Mouse (Mus musculus): Measurements from ENCODE around the gene Phb. TPM values are rescaled to one million over a fixed set of nuclear protein-coding genes. Genes with fewer than 3 reads are reported as not detected.

Phb gene
- total and polyA plus RNA-seq, 3 experiments, result 281 to 383 (median 358) TPM

GRCm38 (mm10) chr11:95709534-95710040, 42.8 kb downstream of the Phb start:
- H3K9ac ChIP-seq (ENCODE audit: low read depth, low read length), result no peak overlapping the region
- no peaks in the 10 kb centered on the region for H3K36me3 ChIP-seq (ENCODE audit: control insufficient read depth, insufficient read depth, low read length)
- H3K27me3 ChIP-seq (ENCODE audit: control insufficient read depth, insufficient read depth, low read length), result no peaks in the 10 kb centered on the region
- H3K27ac ChIP-seq, result no peak overlapping the region
- no peak for DNase-seq
- H3K79me2 ChIP-seq (replicated peaks; ENCODE audit: control insufficient read depth, insufficient read depth, low read length), result no peaks in the 10 kb centered on the region
- peaks cover 3% of the 10 kb centered on the region for H3K4me1 ChIP-seq (ENCODE audit: control insufficient read depth, insufficient read depth, low read length)
- intact Hi-C loops (cut with DNase I), result loop anchor here (2.0 kb wide), 1 partner anchor 21 kb away; no protein-coding TSS in a partner anchor
- WGBS, result 86% methylated on average over 6 of the region's 6 CpGs
- TF ChIP-seq EP300 (IDR thresholded peaks at IDR 0.05; ENCODE audit: insufficient read depth, low read depth, low read length) (no peak), POLR2A (IDR thresholded peaks at IDR 0.05; ENCODE audit: insufficient read depth, low read depth, low read length) (no peak), CTCF (IDR thresholded peaks at IDR 0.05) (no peak)
- no peak overlapping the region for H3K4me3 ChIP-seq

DNA sequence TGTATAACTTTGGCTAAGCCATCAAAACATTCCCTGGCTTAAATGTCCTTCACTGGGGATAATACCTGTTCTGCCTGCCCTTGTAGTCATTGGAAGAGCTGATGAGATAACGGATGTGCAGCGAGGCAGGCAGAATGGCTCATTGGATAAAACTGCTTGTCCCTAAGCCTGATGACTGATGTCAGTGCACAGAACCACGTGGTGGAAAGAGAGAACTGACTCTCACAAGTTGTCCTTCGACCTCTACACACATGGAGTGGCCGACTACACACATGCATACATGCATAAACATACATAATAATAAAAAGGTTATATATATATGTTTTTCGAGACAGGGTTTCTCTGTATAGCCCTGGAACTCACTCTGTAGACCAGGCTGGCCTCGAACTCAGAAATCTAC, 43.7 kb downstream of the Phb start:
- Histone ChIP-seq H3K79me2 (replicated peaks; ENCODE audit: control insufficient read depth, insufficient read depth, low read length) (no peaks in the 10 kb centered on the region), H3K9ac (ENCODE audit: low read depth, low read length) (no peak overlapping the region), H3K27ac (no peak overlapping the region), H3K36me3 (ENCODE audit: control insufficient read depth, insufficient read depth, low read length) (no peaks in the 10 kb centered on the region), H3K27me3 (ENCODE audit: control insufficient read depth, insufficient read depth, low read length) (no peaks in the 10 kb centered on the region), H3K4me3 (no peak overlapping the region), H3K4me1 (ENCODE audit: control insufficient read depth, insufficient read depth, low read length) (peaks cover 3% of the 10 kb centered on the region)
- DNase-seq, result no peak
- intact Hi-C loops (cut with DNase I), result loop anchor here (2.0 kb wide), 1 partner anchor 22 kb away; no protein-coding TSS in a partner anchor
- 81% methylated on average over 7 of the region's 7 CpGs for WGBS
- TF ChIP-seq CTCF (IDR thresholded peaks at IDR 0.05) (no peak), POLR2A (IDR thresholded peaks at IDR 0.05; ENCODE audit: insufficient read depth, low read depth, low read length) (no peak), EP300 (IDR thresholded peaks at IDR 0.05; ENCODE audit: insufficient read depth, low read depth, low read length) (no peak)

- Histone ChIP-seq H3K4me3 (peak overlapping the region; percentile 71), H3K9ac (ENCODE audit: low read depth, low read length) (peak overlapping the region; percentile 22), H3K27me3 (ENCODE audit: control insufficient read depth, insufficient read depth, low read length) (no peaks in the 10 kb centered on the region), H3K36me3 (ENCODE audit: control insufficient read depth, insufficient read depth, low read length) (no peaks in the 10 kb centered on the region), H3K4me1 (ENCODE audit: control insufficient read depth, insufficient read depth, low read length) (peaks cover 6% of the 10 kb centered on the region), H3K79me2 (replicated peaks; ENCODE audit: control insufficient read depth, insufficient read depth, low read length) (peaks cover 2% of the 10 kb centered on the region; the same call in 1 of the 2 replicates), H3K27ac (peak overlapping the region; percentile 85)
- DNase-seq, result peak; percentile 39 to 58
- TF ChIP-seq CTCF (IDR thresholded peaks at IDR 0.05), result no peak
- no peak for TF ChIP-seq POLR2A (IDR thresholded peaks at IDR 0.05; ENCODE audit: insufficient read depth, low read depth, low read length)
- TF ChIP-seq EP300 (IDR thresholded peaks at IDR 0.05; ENCODE audit: insufficient read depth, low read depth, low read length), result no peak
- WGBS, result 12% methylated on average over 12 of the region's 12 CpGs
- intact Hi-C loops (cut with DNase I), result no loop called here
Observed at GRCm38 (mm10) chr11:95712085-95712562, 45.4 kb downstream of the Phb start.

DNA sequence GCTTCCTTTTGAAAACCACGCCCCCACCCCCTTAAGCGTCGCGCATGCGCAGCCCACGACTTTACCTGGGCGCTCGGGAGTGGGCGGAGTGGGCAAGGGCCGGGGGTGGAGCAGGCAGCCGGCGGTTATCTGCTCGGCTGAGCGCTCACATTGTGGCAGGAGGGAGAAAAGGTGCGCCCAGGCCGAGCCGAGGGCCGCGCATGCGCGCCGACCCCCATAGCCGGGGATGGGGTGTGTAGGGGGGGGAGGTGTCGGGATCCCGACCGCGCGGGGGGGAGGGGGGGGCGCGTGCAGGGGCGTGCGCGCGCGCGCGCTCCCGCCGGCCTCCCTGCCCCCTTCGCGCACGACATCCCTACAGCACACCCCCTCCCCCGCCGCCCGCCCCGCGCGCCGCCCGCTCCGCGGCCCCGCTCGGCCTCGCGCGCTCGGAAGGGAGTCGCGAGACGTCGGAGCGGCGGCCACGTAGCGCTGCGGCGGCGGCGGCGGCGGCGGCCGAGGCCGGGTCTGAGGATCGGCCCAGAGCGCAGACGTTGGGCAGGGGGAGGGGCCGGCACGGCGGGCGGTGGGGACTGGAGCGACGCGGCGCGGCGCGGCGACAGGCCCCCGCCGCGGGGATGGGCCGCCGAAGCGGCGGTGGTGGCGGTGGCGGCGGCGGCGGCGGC, 45.9 kb downstream of the Phb start, which contains the start of gene Zfp652:
TSS of gene Zfp652 (plus strand) at position 111 of the 662 bp plus-strand sequence.
- Histone ChIP-seq H3K9ac (ENCODE audit: low read depth, low read length) (peak within 1 kb of the TSS; percentile 92), H3K4me3 (peak within 1 kb of the TSS; percentile 71), H3K27me3 (ENCODE audit: control insufficient read depth, insufficient read depth, low read length) (no peaks in the 10 kb centered on the region), H3K36me3 (ENCODE audit: control insufficient read depth, insufficient read depth, low read length) (no peaks in the 10 kb centered on the region), H3K79me2 (replicated peaks; ENCODE audit: control insufficient read depth, insufficient read depth, low read length) (peaks cover 2% of the 10 kb centered on the region; the same call in 1 of the 2 replicates), H3K27ac (peak within 1 kb of the TSS; percentile 85), H3K4me1 (ENCODE audit: control insufficient read depth, insufficient read depth, low read length) (peaks cover 6% of the 10 kb centered on the region)
- intact Hi-C loops (cut with DNase I), result no loop called here
- TF ChIP-seq POLR2A (IDR thresholded peaks at IDR 0.05; ENCODE audit: insufficient read depth, low read depth, low read length), result peak; percentile 19; the same call in 1 of the 2 replicates
- no peak for TF ChIP-seq EP300 (IDR thresholded peaks at IDR 0.05; ENCODE audit: insufficient read depth, low read depth, low read length)
- WGBS, result under 1% methylated on average over 67 of the region's 103 CpGs
- peak; percentile 88 to 92 for DNase-seq

DNA sequence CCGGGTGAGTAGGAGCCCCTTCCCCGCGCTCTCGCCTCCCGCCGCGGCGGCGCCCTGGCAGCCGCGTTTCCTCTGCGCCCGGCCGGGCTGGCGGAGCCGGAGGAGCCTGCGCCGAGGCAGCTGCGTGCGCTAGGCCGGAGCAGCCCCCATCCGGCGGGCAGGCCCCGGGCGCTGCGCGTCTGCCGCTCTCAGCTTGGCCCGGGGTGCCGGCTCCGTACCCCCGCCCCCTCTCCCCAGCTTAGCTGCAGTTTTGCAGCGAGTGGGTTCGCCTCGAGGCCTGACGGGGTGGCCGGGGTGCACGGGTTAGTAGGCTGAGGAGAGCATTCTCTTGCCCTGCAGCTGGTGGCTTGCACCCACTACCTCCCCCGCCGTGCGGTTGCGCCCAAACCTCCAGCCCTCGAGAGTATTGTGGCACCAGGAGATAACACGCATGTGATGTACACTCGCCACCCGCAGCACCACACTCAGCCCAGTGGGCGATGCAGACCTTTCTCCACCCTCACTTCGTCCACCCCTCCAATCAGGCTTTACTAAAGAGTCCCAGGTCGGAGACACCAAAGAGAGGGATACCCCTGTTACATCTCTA, 46.6 kb downstream of the Phb start:
- under 1% methylated on average over 46 of the region's 49 CpGs for WGBS
- no peak for TF ChIP-seq POLR2A (IDR thresholded peaks at IDR 0.05; ENCODE audit: insufficient read depth, low read depth, low read length)
- TF ChIP-seq CTCF (IDR thresholded peaks at IDR 0.05), result no peak
- no peak for TF ChIP-seq EP300 (IDR thresholded peaks at IDR 0.05; ENCODE audit: insufficient read depth, low read depth, low read length)
- H3K79me2 ChIP-seq (replicated peaks; ENCODE audit: control insufficient read depth, insufficient read depth, low read length), result peaks cover 2% of the 10 kb centered on the region; the same call in 1 of the 2 replicates
- peak; percentile 77 to 79 for DNase-seq
- intact Hi-C loops (cut with DNase I), result no loop called here
- peaks cover 6% of the 10 kb centered on the region for H3K4me1 ChIP-seq (ENCODE audit: control insufficient read depth, insufficient read depth, low read length)
- no peaks in the 10 kb centered on the region for H3K36me3 ChIP-seq (ENCODE audit: control insufficient read depth, insufficient read depth, low read length)
- peak overlapping the region; percentile 92 for H3K9ac ChIP-seq (ENCODE audit: low read depth, low read length)
- peak overlapping the region; percentile 71 for H3K4me3 ChIP-seq
- H3K27me3 ChIP-seq (ENCODE audit: control insufficient read depth, insufficient read depth, low read length), result no peaks in the 10 kb centered on the region
- H3K27ac ChIP-seq, result peak overlapping the region; percentile 85
